Mouse (Mus musculus): ENCODE results near the gene Lsamp.
"Not testable (repeated sequence)": the region's sequence is repeated elsewhere in the genome, so short reads cannot be mapped to it uniquely, and the experiment has no call there.

Gene Lsamp

DNA sequence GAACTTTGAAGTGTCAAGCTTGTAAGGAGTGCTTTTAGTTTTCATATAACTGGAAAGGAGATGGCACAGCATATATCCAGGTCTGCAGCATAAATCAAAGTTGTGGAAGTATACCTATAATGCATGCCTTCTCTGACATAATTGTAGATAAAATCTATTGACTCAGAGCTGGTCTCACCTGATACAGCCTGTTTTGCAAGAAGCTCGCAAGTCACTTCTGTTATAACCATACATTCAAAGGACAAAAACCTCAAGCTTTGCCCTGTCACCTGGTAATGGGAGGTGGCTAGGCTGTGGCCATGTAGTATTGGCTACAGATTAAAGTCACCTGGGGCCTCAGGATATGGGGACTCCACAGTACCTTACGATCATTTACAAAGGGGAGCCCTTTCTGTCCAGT is 507.4 kb downstream of the Lsamp start:
- DNase-seq (ENCODE audit: low spot score in 2 of 2), result no peak

DNA sequence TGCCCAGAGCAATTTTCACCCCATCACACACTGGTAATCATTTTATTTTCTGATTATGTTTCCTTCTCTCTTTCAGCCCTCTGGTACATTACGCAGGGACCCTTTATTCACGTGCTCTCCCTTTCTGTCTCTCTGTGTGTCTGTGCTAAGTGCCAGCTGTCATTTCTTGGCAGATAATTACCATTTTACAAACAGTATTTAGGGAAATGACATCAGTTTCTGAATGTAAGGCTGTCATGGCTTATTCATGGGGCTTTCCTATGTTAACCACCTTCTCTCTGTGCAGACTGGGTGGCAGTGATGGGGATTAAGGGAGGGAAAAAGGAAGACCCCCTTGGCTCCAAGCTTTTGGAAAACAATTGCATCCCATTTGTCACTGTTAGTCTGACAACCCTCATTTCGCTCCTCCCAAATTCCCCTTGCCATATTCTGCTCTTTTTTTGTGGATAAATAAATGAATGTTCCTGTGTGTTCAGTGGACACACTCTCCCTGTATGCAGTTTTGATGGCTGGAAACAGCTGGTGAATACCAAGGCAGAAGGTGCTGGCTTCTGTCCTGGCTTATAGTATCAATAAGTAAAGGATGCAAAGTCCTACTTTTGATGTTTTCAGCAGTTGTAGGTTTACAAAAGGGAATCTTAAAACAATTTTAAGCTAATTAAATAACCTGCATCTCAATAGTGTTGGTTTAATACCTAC is 520.2 kb downstream of the Lsamp start:
- no peak for DNase-seq (ENCODE audit: low spot score in 2 of 2)

- DNase-seq (ENCODE audit: low spot score in 2 of 2), result no peak
These were observed 525.2 kb downstream of the Lsamp start for GRCm38 (mm10) chr16:40509146-40510030.

DNA sequence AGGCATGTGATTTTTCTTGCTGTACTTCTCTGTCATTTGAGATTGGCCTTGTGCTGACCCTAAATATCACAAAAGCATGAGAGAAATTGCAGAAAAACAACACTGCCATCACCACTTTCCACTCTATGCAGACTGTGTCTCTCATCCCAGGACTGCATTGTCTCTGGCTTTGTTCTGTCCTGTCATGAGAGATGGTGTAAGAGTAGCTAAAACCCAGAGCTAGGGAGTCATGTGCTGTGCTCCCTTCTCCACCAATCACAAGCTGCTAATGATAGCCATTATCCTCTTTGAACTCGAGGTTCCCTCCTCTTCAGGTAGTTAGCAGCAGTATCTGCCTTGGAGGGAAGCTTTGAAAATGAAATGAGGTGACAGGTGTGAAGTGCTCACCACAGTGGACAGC is 552.6 kb downstream of the Lsamp start:
- DNase-seq (ENCODE audit: low spot score in 2 of 2), result no peak

- DNase-seq (ENCODE audit: low spot score in 2 of 2), result no peak
These were observed 565.5 kb downstream of the Lsamp start for GRCm38 (mm10) chr16:40549663-40550062.

GRCm38 (mm10) chr16:40555608-40556007 is 571.4 kb downstream of the Lsamp start:
- no peak for DNase-seq (ENCODE audit: low spot score in 2 of 2)

DNA sequence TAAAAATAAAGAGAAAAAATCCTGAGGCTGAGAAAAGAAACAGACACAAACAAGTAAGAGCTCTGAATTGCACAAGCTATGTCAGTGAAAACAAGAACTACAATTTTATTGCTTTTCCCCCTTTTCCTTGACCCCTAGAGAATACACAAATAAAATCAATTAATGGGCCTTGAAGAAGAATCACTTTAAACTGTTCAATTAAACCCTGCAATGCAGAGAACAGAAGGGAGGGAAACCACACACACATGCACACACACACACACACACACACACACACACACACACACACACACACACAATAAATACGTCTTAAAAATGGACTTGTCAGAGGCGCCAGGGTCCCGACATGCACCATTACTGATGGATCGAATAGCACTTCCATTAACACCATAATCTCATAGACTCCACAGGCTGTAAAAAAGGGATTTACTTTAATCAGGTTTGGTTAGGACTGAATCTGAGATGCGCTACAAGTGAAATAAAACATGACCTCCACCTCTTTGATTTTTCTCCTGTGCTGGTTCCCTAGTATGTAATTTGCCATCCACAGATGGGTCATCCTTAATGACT is 573.6 kb downstream of the Lsamp start:
- no peak for DNase-seq (ENCODE audit: low spot score in 2 of 2)

DNA sequence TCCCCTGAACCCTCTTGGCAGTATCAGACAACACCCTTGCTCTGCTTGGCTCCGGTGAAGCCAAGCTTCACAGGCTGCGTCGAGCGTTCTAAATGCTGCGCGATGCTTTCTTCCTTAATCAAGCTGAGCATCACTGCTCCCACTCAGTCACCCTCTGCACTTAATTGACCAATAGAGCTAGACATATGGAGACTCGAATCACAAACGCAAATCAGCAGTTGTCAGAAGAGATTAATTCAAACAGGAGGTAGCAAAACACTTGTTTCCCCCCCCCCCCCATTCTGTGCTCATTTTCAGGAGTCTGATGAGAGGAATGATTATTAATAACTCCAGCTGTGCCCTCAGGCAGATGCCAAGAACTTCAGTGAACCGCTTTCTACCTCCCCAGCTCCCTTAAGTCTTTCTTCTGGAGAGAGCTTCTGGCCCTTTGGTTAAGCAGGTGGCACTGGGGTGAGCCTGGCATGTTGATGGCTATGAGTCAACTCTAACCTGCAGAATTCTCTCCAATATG is 583.3 kb downstream of the Lsamp start:
- no peak for DNase-seq (ENCODE audit: low spot score in 2 of 2)

DNA sequence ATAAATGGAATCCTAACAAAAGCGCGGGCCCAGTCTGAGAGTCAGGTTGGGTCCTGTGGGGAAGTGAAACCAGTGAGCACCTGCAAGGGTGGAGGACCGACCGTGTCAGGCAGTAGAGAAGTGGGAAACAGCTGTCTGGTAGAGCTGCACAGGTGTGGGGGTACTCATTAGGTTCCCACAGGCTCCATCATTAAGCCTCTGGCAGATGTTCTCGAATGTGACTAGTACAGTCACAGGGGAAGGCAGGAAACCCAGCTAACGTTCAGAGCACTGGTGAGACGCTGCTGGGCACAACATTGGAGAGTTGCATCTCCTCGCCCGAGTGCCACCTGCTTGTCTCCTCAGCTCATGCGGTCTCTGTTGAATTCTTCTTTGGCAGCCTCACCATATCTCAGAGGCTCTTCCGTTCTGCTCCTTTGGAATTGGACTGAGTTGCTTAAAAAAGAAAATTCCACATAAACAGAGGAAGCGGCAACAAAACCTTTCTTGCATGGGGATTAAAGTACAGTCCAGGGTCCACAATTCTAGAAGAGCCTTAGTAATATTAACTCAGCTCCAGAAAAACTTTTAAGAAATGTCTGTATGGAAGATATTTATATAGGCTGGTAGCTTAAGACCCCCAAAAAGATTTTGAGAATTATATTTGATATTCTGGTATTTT is 588.1 kb downstream of the Lsamp start:
- no peak for DNase-seq (ENCODE audit: low spot score in 2 of 2)

- DNase-seq (ENCODE audit: low spot score in 2 of 2), result no peak
These were observed 597.9 kb downstream of the Lsamp start for GRCm38 (mm10) chr16:40582076-40582475.

DNA sequence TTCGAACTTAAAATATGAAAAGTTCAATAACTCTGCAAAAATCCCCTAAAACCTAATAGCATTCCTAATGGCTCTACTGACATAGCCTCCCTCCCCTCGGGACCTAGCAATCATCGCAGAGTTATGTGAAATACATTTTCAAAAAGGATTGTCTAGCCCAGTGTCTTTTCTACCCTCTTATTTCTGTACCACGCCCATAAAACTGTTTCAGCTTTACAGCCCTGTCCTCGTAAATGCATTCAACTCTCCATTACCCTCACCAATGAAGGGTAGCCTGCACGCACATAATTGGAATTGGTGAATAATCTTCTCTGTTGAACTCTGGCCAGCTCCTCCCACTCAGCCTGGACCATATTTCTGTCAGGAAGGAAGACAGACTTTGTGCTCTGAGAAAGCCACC is 609.0 kb downstream of the Lsamp start:
- no peak for DNase-seq (ENCODE audit: low spot score in 2 of 2)

DNA sequence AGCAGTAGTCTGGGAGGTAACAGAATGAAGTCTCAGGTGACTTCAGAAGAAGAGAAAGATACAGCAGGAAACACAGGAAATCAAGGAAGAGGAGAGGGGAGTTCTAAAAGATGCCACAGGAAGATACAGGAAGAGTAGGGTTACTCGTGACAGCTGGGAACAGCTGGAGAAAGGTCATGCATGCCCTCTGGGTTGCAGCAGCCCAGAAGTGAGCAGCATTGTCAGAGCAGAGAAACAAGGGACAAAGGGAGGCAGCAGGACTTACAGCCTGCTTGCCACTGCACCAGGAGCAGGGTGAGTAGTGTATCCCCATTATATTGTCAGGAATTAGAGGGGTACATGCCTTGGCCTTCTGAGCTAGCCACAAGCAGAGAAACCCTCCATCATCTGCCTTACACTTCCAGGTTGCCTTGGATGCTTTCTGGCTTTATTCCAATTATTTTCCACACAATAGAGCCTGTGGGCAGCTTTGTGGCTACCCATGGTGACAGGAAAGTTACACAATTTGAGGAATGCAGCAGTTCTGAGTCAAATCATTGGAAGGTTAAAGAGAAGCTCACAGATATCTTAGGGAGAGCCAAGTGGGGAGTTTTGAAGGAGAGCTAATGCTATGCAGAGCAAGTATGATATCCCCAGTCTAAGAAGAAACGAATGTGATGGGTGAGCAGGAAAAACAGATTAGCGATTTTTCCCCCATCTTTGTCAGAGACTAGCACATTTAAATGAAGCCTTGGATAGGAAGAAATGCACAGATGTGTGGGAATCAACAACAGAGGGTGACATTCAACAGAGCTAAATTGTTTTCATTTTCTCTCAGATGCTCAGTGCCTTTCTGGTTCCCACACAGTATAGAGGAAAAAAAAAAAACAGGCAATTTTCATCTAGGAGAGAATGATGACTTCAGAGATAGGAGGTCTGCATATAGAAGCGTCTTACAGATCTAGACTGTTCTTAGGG is 617.5 kb downstream of the Lsamp start:
- no peak for DNase-seq (ENCODE audit: low spot score in 2 of 2)

- DNase-seq (ENCODE audit: low spot score in 2 of 2), result no peak
These were observed 623.3 kb downstream of the Lsamp start for GRCm38 (mm10) chr16:40607509-40607908.

- DNase-seq (ENCODE audit: low spot score in 2 of 2), result not testable (repeated sequence)
These were observed 632.5 kb downstream of the Lsamp start for GRCm38 (mm10) chr16:40616697-40617096.

GRCm38 (mm10) chr16:40621086-40621485 is 636.9 kb downstream of the Lsamp start:
- not testable (repeated sequence) for DNase-seq (ENCODE audit: low spot score in 2 of 2)

DNA sequence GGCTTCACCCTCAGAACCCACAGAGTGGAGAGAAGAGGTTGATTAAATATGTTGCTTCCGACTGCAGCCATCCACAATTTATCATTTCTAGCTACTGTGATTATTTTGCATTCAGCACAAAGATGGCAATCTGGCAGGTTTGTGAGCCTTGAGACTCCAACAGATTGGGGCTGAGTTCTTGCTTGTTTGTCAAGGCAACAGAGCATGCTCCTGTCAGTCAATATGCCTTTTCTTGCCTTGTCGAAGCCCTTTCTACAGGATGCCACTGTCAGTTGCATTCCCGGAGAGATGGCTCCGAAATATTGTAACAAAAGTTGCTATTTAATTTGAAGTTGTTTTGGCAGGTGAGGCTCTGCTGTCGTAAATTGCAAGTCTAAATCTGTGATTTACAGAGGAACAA is 643.0 kb downstream of the Lsamp start:
- no peak for DNase-seq (ENCODE audit: low spot score in 2 of 2)

GRCm38 (mm10) chr16:40639621-40640371 is 655.6 kb downstream of the Lsamp start:
- no peak for DNase-seq (ENCODE audit: low spot score in 2 of 2)

DNA sequence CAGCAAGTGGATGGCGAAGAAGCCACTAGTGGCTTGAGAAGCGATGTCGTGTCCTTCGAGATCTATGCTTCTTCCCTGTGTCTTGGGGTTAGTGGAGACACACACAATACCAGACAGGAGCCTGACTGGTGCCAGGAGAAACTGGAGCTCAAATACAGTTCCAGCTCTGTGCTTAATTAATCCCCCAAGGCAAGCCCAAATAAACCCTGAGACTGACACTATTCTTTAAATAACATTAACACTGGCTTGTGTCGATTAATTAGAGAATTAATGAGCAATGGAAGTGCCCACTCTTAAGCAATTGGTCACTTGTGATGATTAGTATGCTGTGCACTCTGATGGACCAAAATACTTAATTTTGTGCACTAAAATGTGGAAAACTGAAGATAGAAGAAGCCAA is 668.6 kb downstream of the Lsamp start:
- DNase-seq (ENCODE audit: low spot score in 2 of 2), result no peak

DNA sequence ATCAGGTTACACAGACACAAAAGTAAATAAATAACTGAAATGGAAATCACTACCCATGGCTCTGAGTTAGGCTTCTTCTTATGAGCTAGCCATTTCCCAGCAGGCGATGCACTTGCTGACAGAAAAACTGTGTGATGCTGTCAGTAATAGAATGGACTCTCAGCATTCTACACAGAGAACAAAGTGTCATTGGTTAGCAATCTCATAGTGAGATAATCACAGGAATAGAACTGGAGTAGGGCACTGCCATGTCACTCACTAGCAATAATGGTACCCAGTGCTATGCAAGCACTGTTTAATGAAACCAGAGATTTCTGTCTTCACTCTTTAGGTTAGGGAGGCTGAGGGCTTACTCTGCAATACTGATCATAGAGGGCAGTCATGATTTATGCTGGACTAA is 669.3 kb downstream of the Lsamp start:
- no peak for DNase-seq (ENCODE audit: low spot score in 2 of 2)

DNA sequence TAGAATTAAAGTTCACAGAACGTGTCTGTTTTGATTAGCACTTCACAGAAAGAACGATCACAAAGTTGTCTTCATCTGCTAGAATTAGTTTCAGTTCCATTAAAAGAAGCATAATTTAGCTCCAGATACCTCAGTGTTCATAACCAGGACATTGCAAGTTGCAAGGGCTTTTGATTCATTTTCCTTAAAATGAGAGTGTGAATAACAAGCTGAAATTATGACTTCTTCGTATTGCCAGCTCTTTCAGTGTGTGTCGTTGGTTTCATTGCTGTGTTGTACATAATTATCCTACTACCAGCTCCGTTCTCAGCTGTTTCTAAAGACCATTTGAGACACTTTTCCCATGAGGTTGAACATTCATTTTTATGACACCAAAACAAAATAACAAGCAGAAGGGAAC is 672.2 kb downstream of the Lsamp start:
- no peak for DNase-seq (ENCODE audit: low spot score in 2 of 2)

Measured in spleen, postnatal 36 days (tissue).